Mouse (Mus musculus) T-cell, adult 2 months (primary cell): ENCODE measurements around the gene Bcl2a1d.
"Not testable (repeated sequence)": the region's sequence is repeated elsewhere in the genome, so short reads cannot be mapped to it uniquely, and the experiment has no call there.

Experiments
- DNase-seq: peaks from one replicate; pipeline ENCODE4 v3.0.0; 2022; ENCODE audit warnings: low spot score

Gene Bcl2a1d

DNA sequence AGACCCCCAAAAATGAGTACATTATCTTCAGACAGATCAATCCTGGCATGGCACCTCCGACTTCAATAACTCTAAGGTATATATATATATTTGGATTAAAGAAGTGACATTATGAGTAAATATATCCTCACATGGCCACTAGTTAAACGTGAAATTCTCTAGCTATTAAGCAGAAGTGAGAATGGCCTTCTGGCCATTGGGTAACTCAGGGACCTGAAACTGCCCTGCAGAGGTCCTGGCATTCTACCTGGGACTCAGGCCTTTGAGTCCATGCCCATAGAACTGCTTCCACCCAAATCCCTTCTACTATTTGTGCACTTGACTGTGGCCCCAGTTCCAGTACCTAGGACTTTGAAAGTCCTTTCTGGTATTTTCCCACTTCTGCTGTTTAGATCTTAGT lies 40.4 kb downstream of the Bcl2a1d start:
- not testable (repeated sequence) for DNase-seq

GRCm38 (mm10) chr9:88689451-88689850 lies 42.3 kb downstream of the Bcl2a1d start:
- not testable (repeated sequence) for DNase-seq

DNA sequence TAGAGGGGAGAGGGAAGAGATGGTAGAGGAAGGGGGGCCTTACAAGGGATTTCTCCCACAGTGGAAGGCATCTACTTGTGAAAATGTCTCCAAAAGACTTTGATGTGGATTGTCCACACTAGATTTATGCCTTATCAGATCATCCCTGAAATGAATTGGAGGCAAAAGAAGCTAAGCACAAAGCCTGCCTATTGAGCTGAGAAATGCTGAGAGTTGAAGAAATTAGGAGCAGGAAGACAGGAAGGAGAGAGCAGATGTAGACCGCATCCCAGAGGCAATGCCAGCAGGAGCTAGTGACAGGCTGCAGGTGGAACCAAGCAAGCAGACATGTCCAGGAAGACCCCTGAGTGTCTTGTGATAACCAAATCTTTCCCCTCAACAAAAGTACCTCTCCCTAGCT lies 45.0 kb downstream of the Bcl2a1d start:
- DNase-seq, result not testable (repeated sequence)
